Mouse (Mus musculus) liver, postnatal 0 days (tissue): ENCODE measurements at regions not wholly inside any gene's neighbourhood (a gene's known extent, or its start where the extent isn't known, plus 50 kb on each side); places are given as distances from the start of the nearest gene placed in this dataset.

Experiments used
- CTCF ChIP-seq: sonication (generic); IDR thresholded peaks from 2 replicates; pipeline ENCODE4 v1.5.1; 2016; ENCODE audit warnings: antibody characterized with exemption, low read depth
- EP300 ChIP-seq: IDR thresholded peaks from 2 replicates; pipeline ENCODE4 v1.6.1; 2016; ENCODE audit warnings: antibody characterized with exemption, low read depth, mild to moderate bottlenecking

DNA sequence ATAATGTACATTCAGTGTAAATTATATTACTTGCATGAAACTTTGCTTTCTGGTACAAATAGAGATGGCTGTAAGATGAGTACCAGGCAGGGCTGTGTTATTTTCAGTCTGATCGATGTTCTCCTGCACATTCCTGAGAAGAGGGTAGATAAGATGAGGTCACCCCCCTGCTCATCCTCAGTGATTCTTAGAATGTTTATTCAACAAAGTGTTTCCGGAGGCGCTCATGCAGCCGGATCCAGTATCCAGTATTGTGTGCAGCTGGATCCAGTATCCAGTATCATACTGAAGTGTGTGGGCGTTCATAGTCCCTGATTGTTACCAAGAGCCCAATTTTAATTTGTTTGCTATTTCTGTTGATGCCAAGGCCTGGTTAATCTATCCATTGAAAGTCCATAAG is 413.0 kb upstream of the Auts2 start:
- TF ChIP-seq EP300 (no peak), CTCF (no peak)
